ENCODE assay signal across 27 mouse cellular contexts in genomic region chr2:119747554-119747953, GRCm38 (mm10). TPM values are rescaled to one million over a fixed set of nuclear protein-coding genes. Genes with fewer than 3 reads are reported as not detected.
A peak's percentile ranks its signal among the peaks of the same experiment; 100 is the strongest.
DNase-seq lines count a peak whose midpoint lies in the region; TF ChIP-seq lines count a peak whose summit lies in the region.
"Had no signal": no experiment of that assay in that cellular context is flagged by ENCODE, and none has a peak within 500 bp of the region (broad histone marks: within the 10 kb centered on the region; RNA-seq: fewer than 3 reads in every experiment).

No protein-coding gene starts in this region.

- H3K36me3 ChIP-seq in thymus, adult 2 months (ENCODE audit: control insufficient read depth, insufficient read depth, low read length) = no peaks in the 10 kb centered on the region
- H3K36me3 ChIP-seq: embryonic facial prominence, embryonic 10.5 days; heart, embryonic 12.5 days; hindbrain, embryonic 10.5 days; intestine, embryonic 15.5 days; limb, embryonic 10.5 days; liver, embryonic 15.5 days; lung, embryonic 15.5 days; midbrain, embryonic 13.5 days; stomach, embryonic 15.5 days had no signal

- 89% methylated on average over 7 of the region's 7 CpGs for WGBS in thymus, adult 2 months

- TF ChIP-seq CTCF in thymus, adult 2 months (IDR thresholded peaks at IDR 0.05; ENCODE audit: borderline replicate concordance, control insufficient read depth, extremely low read depth, insufficient read depth, low read length, poor library complexity) = no peak

- no peak overlapping the region for H3K4me3 ChIP-seq in thymus, adult 2 months (ENCODE audit: control insufficient read depth, insufficient read depth, low read length)
- H3K4me3 ChIP-seq: embryonic facial prominence, embryonic 10.5 days; heart, embryonic 12.5 days; hindbrain, embryonic 10.5 days; intestine, embryonic 15.5 days; limb, embryonic 10.5 days; liver, embryonic 15.5 days; lung, embryonic 15.5 days; megakaryocyte, embryonic 14.5 days; midbrain, embryonic 13.5 days; stomach, embryonic 15.5 days had no signal

- H3K27me3 ChIP-seq in thymus, adult 2 months (ENCODE audit: control insufficient read depth, insufficient read depth, low read length) = peaks cover 15% of the 10 kb centered on the region

- peak; percentile 88 for DNase-seq in right cerebral cortex, adult 18-20 months
- DNase-seq in right cerebral cortex, postnatal 14 days = no peak
- peak; percentile 83 to 86 for DNase-seq in frontal cortex, adult 2 months (ENCODE audit: extremely low spot score in 1 of 2, low spot score in 1 of 2)
- DNase-seq in left cerebral cortex, adult 9 months (ENCODE audit: low spot score in 2 of 2) = peak; percentile 62 to 85
- DNase-seq in right cerebral cortex, postnatal 36 days (ENCODE audit: low spot score in 2 of 2) = peak; percentile 76 to 88
- DNase-seq in thymus, adult 2 months = no peak
- no peak for DNase-seq in T-cell, adult 2 months (ENCODE audit: low spot score)
- DNase-seq: adrenal gland, postnatal 14 days; cerebellum, adult 8-10 months; forebrain, postnatal 0 days; heart, postnatal 10 days; kidney, adult 9 months; kidney, postnatal 14 days; liver; lung, postnatal 36 days; thymus, adult 18-20 months; thymus, postnatal 4 days had no signal

- H3K4me1 ChIP-seq in thymus, adult 2 months (replicated peaks; ENCODE audit: control insufficient read depth, insufficient read depth, low read length) = peaks cover 15% of the 10 kb centered on the region

- no peak overlapping the region for H3K27ac ChIP-seq in thymus, adult 2 months (ENCODE audit: control insufficient read depth, insufficient read depth, low read length)
- H3K27ac ChIP-seq: embryonic facial prominence, embryonic 10.5 days; hindbrain, embryonic 10.5 days; intestine, embryonic 15.5 days; limb, embryonic 10.5 days; liver, embryonic 15.5 days; lung, embryonic 15.5 days; midbrain, embryonic 13.5 days; stomach, embryonic 15.5 days had no signal

- TF ChIP-seq POLR2A in thymus, adult 2 months (IDR thresholded peaks at IDR 0.05; ENCODE audit: control insufficient read depth, extremely low read depth, insufficient read depth, low read length, poor library complexity) = no peak

RNA-seq across cellular contexts. Expression of gene Itpka, which starts 5.4 kb away (rescaled TPM):
- 158 and 164 TPM in 2 replicates for polyA plus RNA-seq in frontal cortex, adult 2 months (2012; rRNA removed)
- polyA plus RNA-seq in thymus, adult 2 months (2012; rRNA removed) = 4.8 and 4.9 TPM in 2 replicates

RNA-seq across cellular contexts. Expression of gene Ltk, which starts 12.7 kb away (rescaled TPM):
- polyA plus RNA-seq in frontal cortex, adult 2 months (2012; rRNA removed) = 43.3 and 46.4 TPM in 2 replicates
- polyA plus RNA-seq in thymus, adult 2 months (2012; rRNA removed) = 11.5 and 13.0 TPM in 2 replicates
- polyA plus RNA-seq: embryonic facial prominence, embryonic 10.5 days; hindbrain, embryonic 10.5 days; limb, embryonic 10.5 days had no signal

RNA-seq across cellular contexts. Expression of gene Rpap1, which starts 39.8 kb away (rescaled TPM):
- 13.7 and 14.6 TPM in 2 replicates for polyA plus RNA-seq in frontal cortex, adult 2 months (2012; rRNA removed)
- polyA plus RNA-seq in thymus, adult 2 months (2012; rRNA removed) = 54.6 and 64.4 TPM in 2 replicates

RNA-seq across cellular contexts. Expression of gene Tyro3, which starts 50.0 kb away (rescaled TPM):
- 130 and 145 TPM in 2 replicates for polyA plus RNA-seq in frontal cortex, adult 2 months (2012; rRNA removed)
- 6.5 and 7.1 TPM in 2 replicates for polyA plus RNA-seq in thymus, adult 2 months (2012; rRNA removed)

Comparison
In these comparisons a context has a peak if more than half of its experiments do, and no peak if none do; other contexts are left out.
1. DNase-seq: peak in right cerebral cortex, adult 18-20 months (single experiment), frontal cortex, adult 2 months (2 of 2), left cerebral cortex, adult 9 months (2 of 2) and right cerebral cortex, postnatal 36 days (2 of 2); none in right cerebral cortex, postnatal 14 days (single experiment), thymus, adult 2 months (single experiment) and T-cell, adult 2 months (single experiment).
2. RNA of gene Itpka, which starts 5.4 kb away (polyA plus RNA-seq): 158 to 164 TPM in frontal cortex, adult 2 months; 4.8 to 4.9 TPM in thymus, adult 2 months; every median in the first group is over 10 times any median in the second.